ENCODE assay signal across 8 mouse cellular contexts in the genomic region with DNA sequence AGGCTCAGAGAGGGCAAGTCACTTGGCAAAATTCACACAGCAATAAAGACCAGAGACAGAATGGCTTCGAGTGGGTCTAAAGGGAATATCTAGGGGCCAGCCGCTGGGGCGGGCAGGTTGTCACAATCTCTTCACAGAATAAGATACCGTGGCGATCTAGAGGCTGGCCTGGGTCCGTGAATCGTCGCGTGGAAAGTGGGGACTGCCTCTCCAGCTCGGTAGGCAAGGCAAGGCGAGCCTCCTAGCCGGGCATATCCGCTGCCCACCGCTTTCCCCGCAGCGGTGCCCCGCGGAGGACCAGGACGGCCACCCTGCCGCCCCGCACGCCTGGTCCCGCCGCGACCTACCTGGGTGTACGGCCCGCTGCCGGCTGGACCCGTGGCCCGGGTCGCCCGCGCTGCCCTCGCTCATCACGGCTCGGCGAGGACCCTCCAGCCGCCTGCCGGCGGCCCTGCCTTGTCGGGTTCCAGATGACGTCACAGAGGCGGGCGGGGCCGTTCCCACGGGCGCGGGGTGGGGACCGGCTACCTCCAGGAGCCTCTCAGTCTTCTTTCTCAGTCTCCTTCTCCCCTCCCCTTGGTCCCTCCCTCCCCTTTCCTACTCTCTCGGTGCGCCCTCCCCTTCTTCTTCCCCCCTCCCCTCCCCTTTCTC. TPM values are rescaled to one million over a fixed set of nuclear protein-coding genes. Genes with fewer than 3 reads are reported as not detected.
A peak's percentile ranks its signal among the peaks of the same experiment; 100 is the strongest.
DNase-seq lines count a peak whose midpoint lies in the region; ATAC-seq lines count a peak whose summit lies in the region.

Gene Tmc7, minus strand, starts transcription at position 480 of the 651 bp plus-strand sequence.

- H3K27me3 ChIP-seq in hindbrain, embryonic 11.5 days (ENCODE audit: control insufficient read depth, insufficient read depth, low read length) = no peaks in the 10 kb centered on the region

- under 1% methylated on average over 39 of the region's 51 CpGs for WGBS in hindbrain, embryonic 11.5 days

- DNase-seq in adrenal gland, postnatal 10 days = peak; percentile 75
- peak; percentile 93 to 94 for DNase-seq in cerebellum, postnatal 10 days
- DNase-seq in frontal cortex, postnatal 10 days (ENCODE audit: low spot score in 2 of 2) = peak; percentile 57 to 83
- peak; percentile 89 for DNase-seq in hindbrain, embryonic 11.5 days (ENCODE audit: low spot score)
- peak; percentile 67 to 73 for DNase-seq in left cerebral cortex, adult 8-10 months (ENCODE audit: low spot score in 2 of 2)
- DNase-seq in lung, postnatal 4 days = peak; percentile 76 to 79
- peak; percentile 52 for DNase-seq in skeletal muscle tissue, adult 2 months (ENCODE audit: low read depth, low spot score)
- DNase-seq in adipocyte (ENCODE audit: low spot score) = no peak

- peak within 1 kb of the TSS; percentile 84 for H3K4me2 ChIP-seq in hindbrain, embryonic 11.5 days (replicated peaks; ENCODE audit: low read depth, low read length)

- no peaks in the 10 kb centered on the region for H3K4me1 ChIP-seq in hindbrain, embryonic 11.5 days (replicated peaks; ENCODE audit: control insufficient read depth, insufficient read depth, low read length)

- no peaks in the 10 kb centered on the region for H3K36me3 ChIP-seq in hindbrain, embryonic 11.5 days (ENCODE audit: control insufficient read depth, insufficient read depth, low read length)

- ATAC-seq in hindbrain, embryonic 11.5 days (ENCODE audit: low FRiP score) = peak; percentile 87

- H3K4me3 ChIP-seq in hindbrain, embryonic 11.5 days (ENCODE audit: low read depth, low read length) = peak within 1 kb of the TSS; percentile 56

- no peaks in the 10 kb centered on the region for H3K9me3 ChIP-seq in hindbrain, embryonic 11.5 days (ENCODE audit: control insufficient read depth, low read length)

- peak within 1 kb of the TSS; percentile 80 for H3K9ac ChIP-seq in hindbrain, embryonic 11.5 days (ENCODE audit: low read depth, low read length)

- no peak within 1 kb of the TSS for H3K27ac ChIP-seq in hindbrain, embryonic 11.5 days (ENCODE audit: low read depth, low read length)

RNA-seq across cellular contexts. Expression of gene Tmc7, which starts in this region (rescaled TPM):
- total RNA-seq in adrenal gland, postnatal 10 days (2021) = 1 to 10 TPM; 1.3 to 2.1 TPM
- 9.8 and 10.2 TPM in 2 replicates for polyA plus RNA-seq in hindbrain, embryonic 11.5 days (2014; fragmentation: Nextera tagmentation; extraction: Ambion mirVana)
- 10 to 100 TPM; 15.2 to 20.8 (median 17.5) TPM for total RNA-seq in left cerebral cortex, adult 8-10 months (2022)

Comparison
In these comparisons a context has a peak if more than half of its experiments do, and no peak if none do; other contexts are left out.
1. RNA of gene Tmc7 (total RNA-seq): 15.2 to 20.8 TPM in left cerebral cortex, adult 8-10 months; 1.3 to 2.1 TPM in adrenal gland, postnatal 10 days; every median in the first group is over 4 times any median in the second.